16 mouse cellular contexts compared by ENCODE assay signal in genomic region chr13:32129970-32130369, GRCm38 (mm10).
"Had no signal": no experiment of that assay in that cellular context is flagged by ENCODE, and none has a peak within 500 bp of the region (broad histone marks: within the 10 kb centered on the region; RNA-seq: fewer than 3 reads in every experiment).

No protein-coding gene starts in this region.

- H3K9ac ChIP-seq: neural tube, embryonic 13.5 days; neural tube, embryonic 15.5 days; stomach, embryonic 15.5 days had no signal

- H3K9me3 ChIP-seq: neural tube, embryonic 13.5 days; neural tube, embryonic 15.5 days; stomach, embryonic 15.5 days had no signal

- H3K4me2 ChIP-seq: neural tube, embryonic 13.5 days; neural tube, embryonic 15.5 days; stomach, embryonic 15.5 days had no signal

- DNase-seq: retina, postnatal 1 day; right cerebral cortex, adult 18-20 months; right cerebral cortex, postnatal 14 days; right cerebral cortex, postnatal 25 days; right cerebral cortex, postnatal 4 days; spleen, adult 18-20 months; thymus, adult 18-20 months; thymus, adult 2 months; thymus, postnatal 14 days; thymus, postnatal 25 days; thymus, postnatal 36 days; thymus, postnatal 4 days had no signal

- H3K27ac ChIP-seq: neural tube, embryonic 13.5 days; neural tube, embryonic 15.5 days; stomach, embryonic 15.5 days; stomach, postnatal 0 days had no signal

- H3K4me3 ChIP-seq: neural tube, embryonic 13.5 days; neural tube, embryonic 15.5 days; stomach, embryonic 15.5 days had no signal

- H3K27me3 ChIP-seq: neural tube, embryonic 13.5 days; neural tube, embryonic 15.5 days; stomach, embryonic 15.5 days had no signal

- H3K4me1 ChIP-seq: neural tube, embryonic 13.5 days; neural tube, embryonic 15.5 days; stomach, embryonic 15.5 days had no signal

- H3K36me3 ChIP-seq: neural tube, embryonic 13.5 days; neural tube, embryonic 15.5 days; stomach, embryonic 15.5 days had no signal
